Mouse (Mus musculus) olfactory bulb, adult 2 months (tissue): ENCODE data around the gene Tm2d1.

Source experiments
- CTCF ChIP-seq: fragments of 200-500 bp; IDR thresholded peaks from 2 replicates; pipeline ENCODE4 v1.5.1; 2012; ENCODE audit warnings: low read depth, mild to moderate bottlenecking, low read length, moderate library complexity; ENCODE audit not compliant: insufficient read depth
- POLR2A ChIP-seq: fragments of 200-500 bp; IDR thresholded peaks from 2 replicates; pipeline ENCODE4 v1.6.1; 2012; ENCODE audit warnings: mild to moderate bottlenecking, low read depth, low read length, moderate library complexity; ENCODE audit not compliant: insufficient read depth

DNA sequence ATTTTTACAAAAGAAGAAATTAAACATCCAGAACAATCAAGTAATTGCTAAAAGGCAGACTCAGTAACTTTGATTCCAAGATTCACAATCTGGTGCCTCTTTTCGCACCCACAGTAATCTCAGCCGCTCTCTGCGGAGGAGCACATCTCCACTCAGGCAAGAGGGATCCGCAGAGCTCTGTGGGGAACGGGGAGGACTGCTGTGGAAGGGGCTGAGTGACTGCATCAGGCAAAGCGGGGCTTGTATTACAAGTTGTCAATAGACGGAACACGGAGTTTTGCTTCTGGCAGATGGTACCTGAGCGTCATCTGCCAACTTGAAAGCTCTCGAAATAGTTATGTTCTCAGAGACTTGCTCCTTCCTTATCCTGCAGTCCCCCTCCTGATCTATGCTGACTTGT is 37.3 kb downstream of the Tm2d1 start:
- TF ChIP-seq CTCF (no peak), POLR2A (no peak)
